Mouse (Mus musculus): Measurements from ENCODE around the gene Olig2.

GRCm38 (mm10) chr16:91191663-91192237 is 33.5 kb upstream of the Olig2 start:
- no peak for TF ChIP-seq USF2 (IDR thresholded peaks at IDR 0.05; ENCODE audit: borderline replicate concordance in 1 of 2, insufficient read depth in 1 of 2, low read depth in 1 of 2, low read length in 2 of 2)
- TF ChIP-seq GATA1 (IDR thresholded peaks at IDR 0.05; ENCODE audit: low read depth, low read length): no peak
- no peak for TF ChIP-seq BHLHE40 (IDR thresholded peaks at IDR 0.05; ENCODE audit: borderline replicate concordance, low read depth, low read length)

All from MEL (cell line).